Mouse (Mus musculus) CD4-positive, CD25-positive, alpha-beta regulatory T cell, adult 9 weeks (primary cell): ENCODE results near the gene Myh14. TPM values are rescaled to one million over a fixed set of nuclear protein-coding genes. Genes with fewer than 3 reads are reported as not detected.

ENCODE experiments used
- polyA plus RNA-seq: library from polyadenylated mRNA; unstranded; fragments of 100-300 nt; shearing (Covaris generic); gene quantifications from one replicate; pipeline ENCODE4 v1.2.1, GENCODE M21; 2017

Myh14 gene
- not detected for polyA plus RNA-seq

GRCm38 (mm10) chr7:44670803-44671202 is at the start of gene Myh14:
Gene Myh14 (minus strand): TSS chr7:44670843.

GRCm38 (mm10) chr7:44708574-44708973 is 37.9 kb upstream of the Myh14 start, which contains the start of gene Izumo2:
Gene Izumo2 (plus strand): TSS chr7:44708742.

GRCm38 (mm10) chr7:44590402-44591347 is 80.0 kb downstream of the Myh14 start, which contains the start of gene Kcnc3:
Gene Kcnc3 (plus strand): TSS chr7:44590664.

GRCm38 (mm10) chr7:44572213-44572701 is 98.4 kb downstream of the Myh14 start, which contains the start of gene Napsa:
Gene Napsa (plus strand): TSS chr7:44572380.

Other genes starting within 250 kb of the Myh14 start
- not detected for gene Lrrc4b, start 241.8 kb downstream of the Myh14 start, polyA plus RNA-seq
- not detected for gene Aspdh, start 205.5 kb downstream of the Myh14 start, polyA plus RNA-seq
- gene Josd2, start 202.9 kb downstream of the Myh14 start, polyA plus RNA-seq, result 120 TPM
- gene Emc10, start 174.3 kb downstream of the Myh14 start, polyA plus RNA-seq, result 132 TPM
- 3.8 TPM for gene Fam71e1, start 174.3 kb downstream of the Myh14 start, polyA plus RNA-seq
- gene Mybpc2, start 146.2 kb downstream of the Myh14 start, polyA plus RNA-seq, result not detected
- gene Spib, start 138.8 kb downstream of the Myh14 start, polyA plus RNA-seq, result 1.3 TPM
- 64.9 TPM for gene Pold1, start 122.0 kb downstream of the Myh14 start, polyA plus RNA-seq
- gene Nr1h2, start 116.9 kb downstream of the Myh14 start, polyA plus RNA-seq, result 141 TPM
- 1.6 TPM for gene Napsa, start 98.5 kb downstream of the Myh14 start, polyA plus RNA-seq
- not detected for gene Kcnc3, start 80.2 kb downstream of the Myh14 start, polyA plus RNA-seq
- gene Izumo2, start 37.9 kb upstream of the Myh14 start, polyA plus RNA-seq, result not detected
- 112 TPM for gene Vrk3, start 77.6 kb upstream of the Myh14 start, polyA plus RNA-seq
- 0.57 TPM for gene Zfp473, start 80.2 kb upstream of the Myh14 start, polyA plus RNA-seq
- 58.7 TPM for gene Nup62, start 145.2 kb upstream of the Myh14 start, polyA plus RNA-seq
- gene Il4i1, start 145.5 kb upstream of the Myh14 start, polyA plus RNA-seq, result 2.0 TPM
- 0.36 TPM for gene Atf5, start 145.8 kb upstream of the Myh14 start, polyA plus RNA-seq
- gene Akt1s1, start 178.1 kb upstream of the Myh14 start, polyA plus RNA-seq, result 12.1 TPM
- gene Tbc1d17, start 178.2 kb upstream of the Myh14 start, polyA plus RNA-seq, result 112 TPM
- gene Pnkp, start 186.3 kb upstream of the Myh14 start, polyA plus RNA-seq, result 100 TPM
- 9.9 TPM for gene Ptov1, start 198.9 kb upstream of the Myh14 start, polyA plus RNA-seq
- gene Med25, start 221.9 kb upstream of the Myh14 start, polyA plus RNA-seq, result 26.9 TPM
- gene Fuz, start 225.2 kb upstream of the Myh14 start, polyA plus RNA-seq, result 50.8 TPM